Mouse (Mus musculus) heart, adult 2 months (tissue): ENCODE measurements around the gene Mrps2.

Experiments used
- CTCF ChIP-seq: fragments of 200-600 bp; IDR thresholded peaks from 2 replicates; pipeline ENCODE4 v1.8.1; 2022; ENCODE audit warnings: antibody characterized with exemption, mild to moderate bottlenecking, moderate library complexity
- EP300 ChIP-seq: fragments of 200-500 bp; IDR thresholded peaks from 2 replicates; pipeline ENCODE4 v1.6.1; 2011; ENCODE audit warnings: low read depth, low read length, control low read depth; ENCODE audit not compliant: insufficient read depth
- POLR2A ChIP-seq: fragments of 200-500 bp; IDR thresholded peaks from 2 replicates; pipeline ENCODE4 v1.6.1; 2011; ENCODE audit warnings: mild to moderate bottlenecking, low read depth, low read length, control low read depth; ENCODE audit not compliant: insufficient read depth

DNA sequence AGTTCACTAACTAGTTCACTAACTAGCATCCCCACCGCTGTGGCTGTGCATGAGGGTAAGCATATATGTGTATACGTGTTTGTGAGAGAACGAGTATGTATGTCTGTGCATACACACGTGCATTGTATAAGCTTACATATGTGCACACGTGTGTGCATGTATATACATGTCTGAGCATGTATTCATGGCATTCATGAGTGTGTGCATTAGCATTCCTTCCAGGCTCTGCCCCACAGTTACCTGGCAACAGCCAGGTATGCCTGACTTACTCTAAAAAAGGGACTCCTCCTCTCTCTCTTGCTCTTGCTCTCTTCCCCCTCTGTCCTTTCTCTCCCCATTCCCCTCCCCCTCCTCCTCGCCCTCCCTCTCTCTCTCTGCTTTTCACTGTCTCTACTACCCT, 40.6 kb upstream of the Mrps2 start:
- no peak for TF ChIP-seq CTCF
- TF ChIP-seq EP300, result no peak
- no peak for TF ChIP-seq POLR2A
